Mouse (Mus musculus): ENCODE data around the gene Spag8. TPM values are rescaled to one million over a fixed set of nuclear protein-coding genes. Genes with fewer than 3 reads are reported as not detected.

The Spag8 gene
- polyA plus RNA-seq, 3 experiments from 2014 or later = 0.54 TPM; not detected in 2

GRCm38 (mm10) chr4:43649783-43650182 is 3.6 kb downstream of the Spag8 start:
- ATAC-seq = no peak

GRCm38 (mm10) chr4:43640491-43640890 is 12.9 kb downstream of the Spag8 start:
- ATAC-seq = no peak

- ATAC-seq = no peak
Measured at GRCm38 (mm10) chr4:43640076-43640475, 13.3 kb downstream of the Spag8 start.

- no peak for ATAC-seq
Measured at GRCm38 (mm10) chr4:43636751-43637150, 16.6 kb downstream of the Spag8 start.

GRCm38 (mm10) chr4:43634621-43635374 is 18.6 kb downstream of the Spag8 start:
- ATAC-seq = no peak

- no peak for ATAC-seq
Measured at GRCm38 (mm10) chr4:43633736-43634135, 19.7 kb downstream of the Spag8 start.

GRCm38 (mm10) chr4:43633296-43633695 is 20.1 kb downstream of the Spag8 start:
- no peak for ATAC-seq

- ATAC-seq = no peak
Measured at GRCm38 (mm10) chr4:43631956-43632920, 21.2 kb downstream of the Spag8 start.

- no peak for ATAC-seq
Measured at GRCm38 (mm10) chr4:43631046-43631955, 22.1 kb downstream of the Spag8 start, which contains the start of gene Npr2. TSS of gene Npr2 (plus strand) at chr4:43631935.

GRCm38 (mm10) chr4:43630671-43631045 is 22.7 kb downstream of the Spag8 start:
- no peak for ATAC-seq

GRCm38 (mm10) chr4:43630030-43630581 is 23.3 kb downstream of the Spag8 start:
- ATAC-seq = peak; percentile 72

GRCm38 (mm10) chr4:43629106-43629817 is 24.1 kb downstream of the Spag8 start:
- no peak for ATAC-seq

GRCm38 (mm10) chr4:43620146-43620778 is 33.1 kb downstream of the Spag8 start:
- no peak for ATAC-seq

- ATAC-seq = no peak
Measured at GRCm38 (mm10) chr4:43613060-43613730, 40.2 kb downstream of the Spag8 start.

- ATAC-seq = no peak
Measured at GRCm38 (mm10) chr4:43612534-43612933, 40.9 kb downstream of the Spag8 start.

GRCm38 (mm10) chr4:43604751-43605685 is 48.4 kb downstream of the Spag8 start:
- ATAC-seq = no peak

GRCm38 (mm10) chr4:43604099-43604498 is 49.3 kb downstream of the Spag8 start:
- no peak for ATAC-seq
